Mouse (Mus musculus) embryonic fibroblast, embryonic 13.5 days (primary cell): Measurements from ENCODE around the gene 2900011O08Rik.
A peak's percentile ranks its signal among the peaks of the same experiment; 100 is the strongest.

ENCODE experiments used
- CTCF ChIP-seq: IDR thresholded peaks from 2 replicates; pipeline ENCODE4 v1.5.1; 2011; ENCODE audit warnings: mild to moderate bottlenecking, control low read depth, low read length, moderate library complexity, borderline replicate concordance; ENCODE audit not compliant: insufficient read depth
- POLR2A ChIP-seq: IDR thresholded peaks from 2 replicates; pipeline ENCODE4 v1.6.1; 2011; ENCODE audit warnings: low read depth, mild to moderate bottlenecking, control low read depth, low read length, moderate library complexity

- TF ChIP-seq CTCF = peak; percentile 63; the same call in 1 of the 2 replicates
- TF ChIP-seq POLR2A = no peak
Measured at GRCm38 (mm10) chr16:14004170-14004569, 17.8 kb downstream of the 2900011O08Rik start.
